Mouse (Mus musculus) ZHBTc4 (cell line): ENCODE data around the gene Gm10382.
"Not testable (repeated sequence)": the region's sequence is repeated elsewhere in the genome, so short reads cannot be mapped to it uniquely, and the experiment has no call there.

ENCODE experiments used
- DNase-seq: peaks from one replicate; pipeline ENCODE4 v3.0.0-alpha.2; 2011; ENCODE audit warnings: low read depth, low spot score

The Gm10382 gene

GRCm38 (mm10) chr5:125413763-125414162 lies 24.6 kb downstream of the Gm10382 start:
- DNase-seq = no peak

- DNase-seq = no peak
These were observed 27.1 kb downstream of the Gm10382 start for GRCm38 (mm10) chr5:125416183-125416582.

- DNase-seq = no peak
These were observed 29.5 kb downstream of the Gm10382 start for GRCm38 (mm10) chr5:125418636-125419035.

GRCm38 (mm10) chr5:125419124-125419523 lies 30.0 kb downstream of the Gm10382 start:
- DNase-seq = no peak

- no peak for DNase-seq
These were observed 36.7 kb downstream of the Gm10382 start for GRCm38 (mm10) chr5:125425698-125426276.

- DNase-seq = peak; percentile 90
These were observed 37.2 kb downstream of the Gm10382 start for GRCm38 (mm10) chr5:125426343-125426742.

GRCm38 (mm10) chr5:125432324-125432723 lies 43.2 kb downstream of the Gm10382 start:
- DNase-seq = not testable (repeated sequence)

- DNase-seq = peak; percentile 98
These were observed 44.7 kb downstream of the Gm10382 start, which contains the start of gene Dhx37 for GRCm38 (mm10) chr5:125433793-125434337. Dhx37 (minus strand) TSS chr5:125434121.

- DNase-seq = peak; percentile 84
These were observed 45.2 kb downstream of the Gm10382 start for GRCm38 (mm10) chr5:125434347-125434746.
